Comparison of ENCODE assay signal across 19 mouse cellular contexts in the genomic region with DNA sequence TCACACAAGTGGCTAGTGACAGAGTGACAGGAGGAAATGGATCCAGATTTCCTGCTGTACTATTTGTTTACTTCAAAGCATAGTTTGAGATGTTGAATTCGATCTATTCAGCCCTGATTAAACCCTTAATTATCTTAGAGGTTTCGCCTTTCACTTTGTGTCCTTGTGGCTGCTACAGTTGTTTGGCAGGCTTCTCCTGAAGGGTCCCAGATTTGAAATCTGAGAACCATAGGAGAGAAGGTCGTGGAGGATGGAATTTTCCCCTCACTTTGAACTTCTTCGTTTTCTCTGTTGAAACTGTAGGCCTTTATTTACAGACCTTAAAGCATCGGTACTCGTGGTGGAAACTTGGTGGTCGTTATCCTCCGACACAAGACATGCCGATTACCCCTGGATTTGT. TPM values are rescaled to one million over a fixed set of nuclear protein-coding genes. Genes with fewer than 3 reads are reported as not detected.
DNase-seq lines count a peak whose midpoint lies in the region; ATAC-seq lines count a peak whose summit lies in the region.
"Had no signal": no experiment of that assay in that cellular context is flagged by ENCODE, and none has a peak within 500 bp of the region (broad histone marks: within the 10 kb centered on the region; RNA-seq: fewer than 3 reads in every experiment).

No protein-coding gene starts in this region.

- H3K9me3 ChIP-seq in forebrain, embryonic 10.5 days, result peaks cover 3% of the 10 kb centered on the region
- H3K9me3 ChIP-seq in forebrain, embryonic 14.5 days (replicated peaks; ENCODE audit: control insufficient read depth, low read length), result no peaks in the 10 kb centered on the region
- H3K9me3 ChIP-seq in kidney, embryonic 16.5 days (ENCODE audit: low read length), result no peaks in the 10 kb centered on the region
- H3K9me3 ChIP-seq: forebrain, embryonic 15.5 days; midbrain, embryonic 12.5 days had no signal

- DNase-seq in forebrain, embryonic 10.5 days (ENCODE audit: extremely low spot score, low spot score), result no peak
- no peak for DNase-seq in forebrain, embryonic 14.5 days (ENCODE audit: low spot score)
- no peak for DNase-seq in kidney, postnatal 25 days
- DNase-seq in embryo, embryonic 10 days (ENCODE audit: low spot score), result peak; percentile 53
- DNase-seq in forelimb bud, embryonic 11.5 days (ENCODE audit: low read depth, low spot score), result peak; percentile 57
- no peak for DNase-seq in adrenal gland, postnatal 10 days
- DNase-seq in spleen, adult 18-20 months, result no peak
- DNase-seq: cerebellum, adult 9-10 months; gastrocnemius, adult 2 months; kidney, postnatal 10 days; layer of hippocampus, adult 9-11 months; lung, postnatal 14 days; thymus, postnatal 25 days had no signal

- H3K27me3 ChIP-seq in forebrain, embryonic 10.5 days (ENCODE audit: poor library complexity, severe bottlenecking), result no peaks in the 10 kb centered on the region
- no peaks in the 10 kb centered on the region for H3K27me3 ChIP-seq in forebrain, embryonic 14.5 days (replicated peaks; ENCODE audit: control insufficient read depth, insufficient read depth, low read length)
- no peaks in the 10 kb centered on the region for H3K27me3 ChIP-seq in kidney, embryonic 16.5 days (ENCODE audit: insufficient read depth, low read length)
- H3K27me3 ChIP-seq: CH12.LX; forebrain, embryonic 15.5 days; midbrain, embryonic 12.5 days had no signal

- peaks cover 35% of the 10 kb centered on the region for H3K4me1 ChIP-seq in forebrain, embryonic 10.5 days
- H3K4me1 ChIP-seq in forebrain, embryonic 14.5 days (ENCODE audit: control insufficient read depth, insufficient read depth, low read length), result peaks cover 4% of the 10 kb centered on the region
- peaks cover 17% of the 10 kb centered on the region for H3K4me1 ChIP-seq in kidney, embryonic 16.5 days (ENCODE audit: insufficient read depth, low read length)

- no peak overlapping the region for H3K9ac ChIP-seq in forebrain, embryonic 14.5 days (ENCODE audit: low read length)
- peak overlapping the region; percentile 55 for H3K9ac ChIP-seq in kidney, embryonic 16.5 days (replicated peaks; ENCODE audit: low read length)
- H3K9ac ChIP-seq: forebrain, embryonic 15.5 days; hindbrain, embryonic 14.5 days; midbrain, embryonic 12.5 days had no signal

- no peak overlapping the region for H3K4me3 ChIP-seq in forebrain, embryonic 10.5 days
- H3K4me3 ChIP-seq in forebrain, embryonic 14.5 days (ENCODE audit: low read depth, low read length), result no peak overlapping the region
- no peak overlapping the region for H3K4me3 ChIP-seq in kidney, embryonic 16.5 days (ENCODE audit: low read length)
- H3K4me3 ChIP-seq: forebrain, embryonic 15.5 days; gastrocnemius, adult 2 months; midbrain, embryonic 12.5 days had no signal

- no peak overlapping the region for H3K4me2 ChIP-seq in forebrain, embryonic 14.5 days (ENCODE audit: low read length)
- H3K4me2 ChIP-seq in kidney, embryonic 16.5 days (replicated peaks; ENCODE audit: low read depth, low read length), result no peak overlapping the region
- H3K4me2 ChIP-seq: forebrain, embryonic 15.5 days; hindbrain, embryonic 14.5 days; midbrain, embryonic 12.5 days had no signal

- H3K27ac ChIP-seq in forebrain, embryonic 10.5 days, result peak overlapping the region; percentile 79
- no peak overlapping the region for H3K27ac ChIP-seq in forebrain, embryonic 14.5 days (ENCODE audit: low read depth, low read length)
- peak overlapping the region; percentile 86 for H3K27ac ChIP-seq in kidney, embryonic 16.5 days (ENCODE audit: low read length)
- H3K27ac ChIP-seq: forebrain, embryonic 15.5 days; gastrocnemius, adult 2 months; hindbrain, embryonic 14.5 days; midbrain, embryonic 12.5 days had no signal

- H3K36me3 ChIP-seq in forebrain, embryonic 10.5 days (replicated peaks), result no peaks in the 10 kb centered on the region
- no peaks in the 10 kb centered on the region for H3K36me3 ChIP-seq in forebrain, embryonic 14.5 days (ENCODE audit: control insufficient read depth, insufficient read depth, low read length)
- H3K36me3 ChIP-seq in kidney, embryonic 16.5 days (ENCODE audit: insufficient read depth, low read length), result no peaks in the 10 kb centered on the region
- H3K36me3 ChIP-seq: forebrain, embryonic 15.5 days; midbrain, embryonic 12.5 days had no signal

- no peak for ATAC-seq in forebrain, embryonic 14.5 days
- no peak for ATAC-seq in kidney, embryonic 16.5 days (ENCODE audit: low FRiP score, low TSS enrichment)
- ATAC-seq: forebrain, embryonic 15.5 days had no signal

- WGBS in forebrain, embryonic 10.5 days, result 16% methylated on average over 9 of the region's 9 CpGs
- 10% methylated on average over 9 of the region's 9 CpGs for WGBS in forebrain, embryonic 14.5 days
- WGBS in kidney, embryonic 16.5 days, result 7% methylated on average over 9 of the region's 9 CpGs

RNA-seq across cellular contexts. Expression of a gene that starts 4.6 kb away (rescaled TPM):
- polyA plus RNA-seq in forebrain, embryonic 10.5 days (2016; fragmentation: Nextera tagmentation; extraction: Ambion mirVana), result 0.16 and 0.34 TPM in 2 replicates
- polyA plus RNA-seq in forebrain, embryonic 14.5 days (2014; fragmentation: Nextera tagmentation; extraction: Ambion mirVana), result 0.16 and 0.20 TPM in 2 replicates
- 0.17 and 0.37 TPM in 2 replicates for polyA plus RNA-seq in kidney, embryonic 16.5 days (2015; fragmentation: Nextera tagmentation; extraction: Ambion mirVana)
- total RNA-seq in adrenal gland, postnatal 10 days (2021), result under 1 TPM; 0.24 to 0.27 TPM
- polyA plus RNA-seq: forebrain, embryonic 15.5 days had no signal

RNA-seq across cellular contexts. Expression of a gene that starts 4.7 kb away (rescaled TPM):
- polyA plus RNA-seq in forebrain, embryonic 10.5 days (2016; fragmentation: Nextera tagmentation; extraction: Ambion mirVana), result 54.3 and 56.6 TPM in 2 replicates
- polyA plus RNA-seq in forebrain, embryonic 14.5 days (2014; fragmentation: Nextera tagmentation; extraction: Ambion mirVana), result 37.8 and 44.5 TPM in 2 replicates
- polyA plus RNA-seq in kidney, embryonic 16.5 days (2015; fragmentation: Nextera tagmentation; extraction: Ambion mirVana), result 45.6 and 51.4 TPM in 2 replicates
- 10 to 100 TPM; 20.2 to 24.3 TPM for total RNA-seq in adrenal gland, postnatal 10 days (2021)

RNA-seq across cellular contexts. Expression of a gene that starts 27.1 kb away (rescaled TPM):
- polyA plus RNA-seq in forebrain, embryonic 10.5 days (2016; fragmentation: Nextera tagmentation; extraction: Ambion mirVana), result 11.9 and 15.6 TPM in 2 replicates
- 4.5 and 5.4 TPM in 2 replicates for polyA plus RNA-seq in forebrain, embryonic 14.5 days (2014; fragmentation: Nextera tagmentation; extraction: Ambion mirVana)
- 15.9 and 17.5 TPM in 2 replicates for polyA plus RNA-seq in kidney, embryonic 16.5 days (2015; fragmentation: Nextera tagmentation; extraction: Ambion mirVana)
- 1 to 10 TPM in 1 of 2 experiments, under 1 TPM in 1; 0.90 to 2.8 TPM for total RNA-seq in adrenal gland, postnatal 10 days (2021)
- total RNA-seq: CH12.LX; gastrocnemius, adult 2 months had no signal

RNA-seq across cellular contexts. Expression of a gene that starts 53.9 kb away (rescaled TPM):
- 2.9 and 3.4 TPM in 2 replicates for polyA plus RNA-seq in forebrain, embryonic 10.5 days (2016; fragmentation: Nextera tagmentation; extraction: Ambion mirVana)
- 2.3 and 2.8 TPM in 2 replicates for polyA plus RNA-seq in forebrain, embryonic 14.5 days (2014; fragmentation: Nextera tagmentation; extraction: Ambion mirVana)
- 0.12 and 0.14 TPM in 2 replicates for polyA plus RNA-seq in kidney, embryonic 16.5 days (2015; fragmentation: Nextera tagmentation; extraction: Ambion mirVana)
- 1 to 10 TPM; 1.4 to 1.7 TPM for total RNA-seq in adrenal gland, postnatal 10 days (2021)
- total RNA-seq: CH12.LX; gastrocnemius, adult 2 months; heart, adult 8-10 months had no signal

Comparison
In these comparisons a context has a peak if more than half of its experiments do, and no peak if none do; other contexts are left out.
1. DNase-seq: peak in embryo, embryonic 10 days (single experiment) and forelimb bud, embryonic 11.5 days (single experiment); none in forebrain, embryonic 10.5 days (single experiment), forebrain, embryonic 14.5 days (single experiment), kidney, postnatal 25 days (0 of 2), adrenal gland, postnatal 10 days (single experiment) and spleen, adult 18-20 months (0 of 2).